Mouse (Mus musculus) kidney, embryonic 15.5 days (tissue): Measurements from ENCODE around the gene 4930564D02Rik. TPM values are rescaled to one million over a fixed set of nuclear protein-coding genes. Genes with fewer than 3 reads are reported as not detected.

ENCODE experiments used
- ATAC-seq: fragments of 200-750 bp; cut with Nextera tagmentation; replicated peaks from 2 replicates; pipeline ENCODE4 v1.8.0; 2017; ENCODE audit warnings: moderate TSS enrichment; ENCODE audit not compliant: low FRiP score
- H3K27ac ChIP-seq: fragments of 300-500 bp; sonication (generic); 2 replicates; pipeline ENCODE4 v1.5.1; 2015; ENCODE audit warnings: mild to moderate bottlenecking, inconsistent platforms
- H3K27me3 ChIP-seq: fragments of 300-500 bp; sonication (generic); 2 replicates; pipeline ENCODE4 v1.6.1; 2015; ENCODE audit warnings: inconsistent platforms
- H3K36me3 ChIP-seq: fragments of 300-500 bp; sonication (generic); 2 replicates; pipeline ENCODE4 v1.6.1; 2015; ENCODE audit warnings: inconsistent platforms
- H3K4me1 ChIP-seq: fragments of 300-500 bp; sonication (generic); 2 replicates; pipeline ENCODE4 v1.6.1; 2015; ENCODE audit warnings: inconsistent platforms
- H3K4me2 ChIP-seq: fragments of 300-500 bp; sonication (generic); 2 replicates; pipeline ENCODE4 v1.6.1; 2015; ENCODE audit warnings: moderate library complexity, mild to moderate bottlenecking, inconsistent platforms
- H3K4me3 ChIP-seq: fragments of 300-500 bp; sonication (generic); replicated peaks from 2 replicates; pipeline ENCODE4 v1.5.1; 2015; ENCODE audit warnings: mild to moderate bottlenecking, inconsistent platforms
- H3K9ac ChIP-seq: fragments of 300-500 bp; sonication (generic); 2 replicates; pipeline ENCODE4 v1.6.1; 2015; ENCODE audit warnings: mild to moderate bottlenecking, inconsistent platforms
- H3K9me3 ChIP-seq: fragments of 300-500 bp; sonication (generic); replicated peaks from 2 replicates; pipeline ENCODE4 v1.6.1; 2016; ENCODE audit warnings: inconsistent platforms
- WGBS: fragments of 180-500 bp; shearing (Covaris S2); methylation state at CpG from one replicate; pipeline ENCODE4 v1.1.7; 2015; ENCODE audit warnings: mixed read lengths; 5-methylcytosine and 5-hydroxymethylcytosine counted together
- polyA plus RNA-seq: library from polyadenylated mRNA; unstranded; fragments of >200 nt; fragmentation: Nextera tagmentation; extraction: Ambion mirVana; gene quantifications from 2 replicates; pipeline ENCODE4 v1.2.1, GENCODE M21; 2015

The 4930564D02Rik gene
- polyA plus RNA-seq, 1 experiment from 2014 or later = not detected

DNA sequence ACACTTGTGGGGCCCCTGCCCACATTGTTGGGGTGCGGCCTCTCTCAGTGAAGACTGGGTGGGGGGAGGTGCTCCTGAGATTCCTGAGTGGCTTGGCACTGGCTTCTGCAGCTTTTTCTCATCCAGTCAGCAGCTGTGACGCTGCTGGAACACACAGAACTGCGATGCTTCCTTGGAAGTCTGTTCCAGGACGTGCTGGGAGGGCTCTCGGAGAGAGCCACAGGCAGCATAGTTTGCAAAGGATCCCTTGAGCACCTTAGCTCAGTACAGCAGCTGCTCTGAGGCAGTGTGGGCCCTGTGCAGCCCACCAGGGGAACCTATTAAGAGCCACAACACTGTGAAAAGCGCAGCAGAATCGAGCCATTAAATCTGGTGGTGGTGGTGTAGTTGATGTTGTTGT, 61.2 kb downstream of the 4930564D02Rik start:
- H3K27me3 ChIP-seq = no peaks in the 10 kb centered on the region
- no peaks in the 10 kb centered on the region for H3K36me3 ChIP-seq
- WGBS = 54% methylated on average over 7 of the region's 7 CpGs
- H3K4me3 ChIP-seq = no peak overlapping the region
- peaks cover 4% of the 10 kb centered on the region; the same call in 1 of the 2 replicates for H3K4me1 ChIP-seq
- ATAC-seq = peak; percentile 33; the same call in 1 of the 2 replicates
- H3K9ac ChIP-seq = no peak overlapping the region
- H3K27ac ChIP-seq = no peak overlapping the region
- no peak overlapping the region for H3K4me2 ChIP-seq
- no peaks in the 10 kb centered on the region for H3K9me3 ChIP-seq

Other genes with a start within 250 kb of the 4930564D02Rik start
- 62.9 and 66.5 TPM in 2 replicates for gene Mov10, start 248.3 kb upstream of the 4930564D02Rik start, polyA plus RNA-seq
- gene St7l, start 202.8 kb upstream of the 4930564D02Rik start, polyA plus RNA-seq = 37.1 and 38.9 TPM in 2 replicates
- 180 and 190 TPM in 2 replicates for gene Capza1, start 202.3 kb upstream of the 4930564D02Rik start, polyA plus RNA-seq
- 0.36 and 1.1 TPM in 2 replicates for gene Wnt2b, start 104.9 kb upstream of the 4930564D02Rik start, polyA plus RNA-seq
- 26.4 and 29.4 TPM in 2 replicates for gene Cttnbp2nl, start 13.7 kb upstream of the 4930564D02Rik start, polyA plus RNA-seq